Mouse (Mus musculus) thymus, postnatal 14 days (tissue): ENCODE results near the gene Bicdl2.
A peak's percentile ranks its signal among the peaks of the same experiment; 100 is the strongest.

Experiments used
- DNase-seq: peaks from one replicate; pipeline ENCODE4 v3.0.0; 2021

Bicdl2 gene

DNA sequence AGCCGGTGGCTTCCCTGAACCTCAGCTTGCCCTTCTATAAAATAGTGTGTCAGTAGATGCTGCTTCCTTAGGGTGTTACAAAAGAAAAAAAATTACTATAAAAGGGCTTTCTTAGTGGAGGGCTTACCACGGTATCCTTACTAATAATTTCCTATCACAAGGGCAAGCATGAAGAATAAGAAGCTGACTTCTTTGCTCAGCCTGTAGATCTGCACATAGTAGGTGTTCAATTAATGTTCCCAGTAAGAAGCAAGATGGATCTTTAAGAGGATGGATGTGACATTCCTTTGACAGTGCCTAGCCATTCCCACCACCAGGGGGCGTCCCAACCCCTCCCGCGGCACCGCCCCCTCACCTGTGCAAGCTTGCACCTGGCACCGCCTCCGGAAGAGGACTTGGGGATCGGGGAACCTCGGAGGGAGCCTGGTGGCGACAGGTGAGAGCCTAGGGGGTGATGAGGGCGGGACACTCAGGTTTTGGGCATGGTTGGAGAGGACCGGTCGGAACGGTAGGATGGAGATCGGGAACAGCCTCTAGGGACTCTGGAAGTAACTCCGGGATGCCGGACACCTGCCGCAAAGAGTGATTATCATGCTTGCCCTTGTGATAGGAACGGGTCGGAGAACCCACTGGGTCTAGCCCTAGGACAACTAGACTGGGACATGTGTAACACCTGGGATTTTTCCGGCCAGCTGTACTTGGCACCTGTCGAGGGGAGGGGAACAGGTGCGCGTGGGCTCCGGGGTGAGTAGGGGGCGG is at the start of gene Bicdl2:
Bicdl2 (plus strand) TSS at position 390 of the 759 bp plus-strand sequence.
- peak; percentile 54 for DNase-seq

DNA sequence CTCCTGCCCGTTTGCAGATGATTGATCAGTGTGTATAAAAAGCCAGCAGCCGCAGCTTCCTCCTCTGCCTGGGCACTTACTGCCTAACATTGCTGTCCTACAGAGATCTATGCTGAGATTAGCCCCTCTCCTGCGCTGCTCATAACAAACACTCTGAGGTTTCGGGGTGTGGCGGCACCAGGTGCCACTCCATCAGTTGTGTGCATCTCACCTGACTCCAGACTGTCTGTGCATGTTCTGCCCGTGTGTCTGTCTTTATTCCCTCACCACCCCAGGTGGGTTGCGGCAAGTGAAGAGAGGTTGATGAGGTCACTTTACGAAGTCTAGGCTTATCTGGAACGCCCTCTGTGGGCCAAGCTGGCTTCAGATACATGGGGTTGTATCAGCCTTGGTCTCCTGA is 43.2 kb upstream of the Bicdl2 start:
- DNase-seq, result peak; percentile 17

DNA sequence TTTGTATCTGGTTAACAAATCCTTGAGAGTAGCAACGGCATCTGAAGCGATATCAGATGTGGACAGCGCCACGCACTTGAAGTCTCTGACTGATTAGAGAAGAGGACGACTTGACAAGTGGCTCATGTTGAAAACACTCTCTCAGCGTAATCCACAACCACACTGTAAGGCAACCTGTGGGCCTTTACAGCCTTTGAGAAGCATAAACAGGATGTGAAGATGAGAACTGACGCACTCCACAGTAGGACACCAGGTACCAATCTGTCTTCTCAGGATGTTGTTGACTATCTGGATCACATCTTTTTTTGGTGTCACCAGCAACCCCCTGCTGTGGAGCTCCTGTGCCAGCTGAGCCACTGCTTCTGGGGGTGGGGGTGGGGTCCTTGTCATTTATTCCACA is 40.0 kb upstream of the Bicdl2 start:
- DNase-seq, result peak; percentile 14

DNA sequence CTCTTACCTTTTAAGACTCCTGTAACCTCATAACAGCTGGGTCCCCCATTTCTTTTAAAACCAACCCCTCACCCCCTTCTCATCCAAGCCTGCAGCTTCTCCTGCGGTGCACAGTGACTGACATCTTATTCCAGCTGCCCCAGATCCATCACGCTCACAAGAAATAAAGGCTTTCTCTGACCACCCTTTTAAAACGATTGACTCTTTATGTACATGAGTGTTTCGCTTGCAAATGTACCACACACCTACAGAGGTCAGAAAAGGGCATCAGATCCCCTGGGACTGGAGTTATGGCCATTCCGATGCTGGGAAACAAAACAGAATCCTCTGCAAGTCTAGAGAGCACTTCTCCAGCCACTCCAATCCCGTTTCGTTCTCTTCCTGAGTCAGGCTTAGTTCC is 32.5 kb upstream of the Bicdl2 start:
- DNase-seq, result no peak

DNA sequence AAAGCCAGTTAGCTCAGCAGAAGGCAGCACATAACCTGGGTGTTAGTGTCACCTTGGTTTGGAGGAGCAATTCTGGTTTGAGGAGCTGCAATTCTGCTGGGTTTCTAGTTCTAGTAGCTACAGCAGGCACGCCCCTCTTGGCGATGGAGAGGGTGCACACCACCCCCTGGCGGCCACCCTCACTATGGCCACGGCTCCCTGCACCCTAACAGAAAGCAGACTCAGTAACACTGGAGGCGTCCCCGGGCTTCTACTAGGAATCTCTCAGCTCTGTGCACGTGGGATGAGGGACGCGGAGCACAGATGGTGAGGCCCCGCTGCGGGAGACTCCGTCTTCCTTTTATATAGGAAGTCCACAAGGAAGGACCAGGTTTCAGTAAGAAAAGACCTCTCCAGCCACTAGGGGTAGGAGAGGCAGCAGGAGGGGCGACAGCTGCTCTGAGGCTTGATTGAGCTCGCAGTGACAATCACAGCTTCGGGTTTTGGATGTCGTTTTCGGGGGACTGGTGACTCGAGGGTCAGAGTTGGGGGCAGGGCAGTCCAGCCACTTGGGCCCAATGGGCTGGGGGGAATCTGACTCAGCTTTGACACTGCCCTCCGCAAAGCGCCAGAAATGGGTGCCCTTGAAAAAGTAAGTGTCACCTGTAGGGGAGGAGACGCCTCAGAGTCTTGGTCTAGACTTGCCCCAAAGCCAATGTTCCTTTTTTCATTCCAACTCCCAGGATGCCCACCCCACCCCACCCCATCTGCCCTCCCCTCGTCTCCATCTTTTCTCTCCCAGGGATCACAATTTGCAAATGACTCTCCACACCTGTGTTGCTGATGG is 29.9 kb upstream of the Bicdl2 start:
- DNase-seq, result peak; percentile 86

DNA sequence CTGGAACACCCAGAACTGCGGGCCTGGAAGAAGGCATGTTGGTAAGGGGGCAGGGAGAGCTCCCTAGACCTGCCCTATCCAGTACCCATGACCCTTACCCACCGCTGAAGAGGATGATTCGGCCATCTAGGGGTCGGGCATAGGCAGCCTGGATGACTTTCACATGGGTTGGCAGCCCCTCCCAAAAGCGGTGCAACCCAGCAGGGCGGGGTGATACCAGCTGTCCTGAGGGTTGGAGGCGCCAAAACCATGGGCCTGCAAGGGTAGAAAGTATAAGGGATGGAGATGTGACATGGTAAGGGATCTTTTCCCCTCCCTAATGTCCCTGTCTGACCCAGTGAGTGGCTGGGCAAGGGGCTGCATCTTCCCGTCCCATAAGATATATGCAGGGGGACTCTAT is 29.1 kb upstream of the Bicdl2 start:
- no peak for DNase-seq

DNA sequence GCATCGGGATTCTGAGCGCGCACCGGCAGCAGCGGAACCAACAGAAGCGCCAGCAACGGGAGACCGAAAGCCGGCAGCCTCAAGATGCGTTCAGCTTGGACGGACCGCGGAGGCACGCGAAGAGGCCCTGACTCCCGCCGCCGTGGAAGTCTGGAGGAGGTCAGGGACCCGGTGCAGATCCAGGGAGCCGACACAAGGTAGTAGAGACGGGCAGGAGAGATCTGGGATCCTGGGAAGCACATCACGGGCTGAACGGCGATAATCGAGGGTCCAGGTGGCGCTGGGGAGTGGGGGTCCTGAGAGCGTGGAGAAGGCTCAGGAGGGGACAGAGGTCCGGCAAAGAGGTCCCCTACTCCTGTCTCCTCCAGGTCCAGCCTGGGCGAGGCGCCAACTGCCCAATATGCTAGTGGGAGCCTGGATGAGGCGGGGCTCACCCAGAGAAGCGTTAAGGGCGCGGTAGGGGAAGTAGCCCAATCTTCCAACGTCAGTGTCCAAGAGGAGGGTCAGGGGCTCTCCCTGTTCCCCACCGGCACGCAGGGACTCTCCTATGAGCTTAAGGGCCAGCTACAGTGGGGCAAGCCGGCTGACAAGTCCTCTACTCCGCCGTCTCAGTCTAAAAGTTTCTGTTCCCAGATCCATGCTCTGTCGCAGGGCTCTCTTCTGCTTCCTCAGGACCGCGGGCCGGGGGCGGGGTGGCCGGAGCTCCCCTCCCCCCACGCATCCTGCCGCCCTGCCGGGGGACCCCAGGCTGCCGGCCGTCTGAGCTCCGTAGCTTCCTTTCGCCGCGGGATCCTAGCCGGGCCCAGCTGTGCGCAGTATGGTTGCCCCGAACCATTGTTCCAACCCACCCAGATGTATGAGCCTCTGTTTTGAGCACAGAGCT is 15.5 kb upstream of the Bicdl2 start, which contains the start of gene Mmp25:
Mmp25 (minus strand) TSS at position 665 of the 883 bp plus-strand sequence.
- DNase-seq, result no peak

DNA sequence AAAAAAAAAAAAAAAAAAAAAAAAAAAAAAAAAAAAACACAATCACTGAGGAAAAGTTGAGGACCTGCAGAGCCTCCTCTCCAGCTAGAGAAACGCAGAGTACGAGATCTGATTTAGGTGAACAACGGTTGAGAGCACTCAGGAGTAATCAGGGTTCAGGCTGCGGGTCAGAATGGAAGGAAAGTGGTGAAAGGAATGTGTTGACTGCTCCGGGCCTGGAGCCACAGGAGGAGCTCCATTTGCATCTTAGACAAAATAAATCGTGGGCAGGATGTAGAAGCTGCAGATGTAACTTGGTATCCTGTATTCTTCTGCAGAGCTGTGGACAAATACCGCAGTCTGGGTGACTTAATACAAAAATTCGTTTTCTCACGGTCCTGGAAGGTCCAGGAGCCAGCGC is 14.4 kb upstream of the Bicdl2 start:
- no peak for DNase-seq

DNA sequence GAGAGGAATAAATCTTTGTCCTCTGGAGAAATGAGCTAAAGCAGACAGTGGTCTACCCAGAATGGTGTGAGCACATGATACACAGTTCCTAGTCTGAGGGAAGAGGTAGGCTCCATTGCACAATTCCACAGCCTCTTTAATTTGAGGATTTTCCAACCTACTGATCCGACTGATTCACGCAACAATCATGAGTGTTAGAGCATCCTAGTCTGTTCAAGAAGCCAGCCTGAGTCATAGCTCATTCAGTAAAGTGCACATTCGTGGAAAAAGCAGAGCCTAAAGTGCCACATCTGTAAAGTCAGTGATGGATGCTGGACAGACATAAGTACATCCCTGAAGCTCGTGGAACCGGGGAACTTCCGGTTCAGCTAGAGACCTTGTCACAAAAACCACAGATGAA is 8.9 kb upstream of the Bicdl2 start:
- DNase-seq, result no peak

DNA sequence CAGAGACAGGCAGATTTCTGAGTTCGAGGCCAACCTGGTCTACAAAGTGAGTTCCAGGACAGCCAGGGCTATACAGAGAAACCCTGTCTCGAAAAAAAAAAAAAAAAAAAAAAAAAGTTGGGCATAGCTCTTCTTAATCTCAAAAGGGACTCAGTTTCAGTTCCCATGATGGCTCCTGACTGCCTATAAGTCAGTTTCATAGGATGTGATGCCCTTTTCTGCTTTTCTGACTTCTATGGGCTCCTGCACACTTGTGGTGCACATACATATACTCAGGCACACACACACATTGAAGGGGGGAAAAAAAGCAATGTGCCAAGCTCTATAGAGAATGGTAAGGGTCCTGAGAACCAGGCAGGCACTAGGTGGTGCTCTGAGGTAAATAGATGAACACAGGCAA is 7.0 kb upstream of the Bicdl2 start:
- no peak for DNase-seq

DNA sequence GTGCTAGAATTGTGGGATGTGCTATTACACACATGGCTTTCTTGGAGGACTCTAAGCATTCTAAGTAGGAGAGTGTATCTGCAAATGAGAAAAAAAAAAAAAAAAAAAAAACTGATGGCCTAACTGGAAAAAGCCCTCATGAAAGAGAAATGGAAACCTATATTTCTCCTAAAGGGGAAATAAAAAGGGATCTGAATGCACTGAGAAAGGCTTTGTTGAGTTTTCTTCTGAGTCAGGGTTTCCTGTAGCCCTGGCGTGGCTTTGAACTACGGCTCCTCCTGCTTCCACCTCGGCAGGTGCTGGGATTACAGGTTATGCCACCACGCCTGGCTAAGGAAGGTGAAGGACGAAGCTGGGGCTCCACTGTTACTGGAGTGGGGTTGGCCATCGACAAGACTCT is 6.3 kb upstream of the Bicdl2 start:
- DNase-seq, result no peak

DNA sequence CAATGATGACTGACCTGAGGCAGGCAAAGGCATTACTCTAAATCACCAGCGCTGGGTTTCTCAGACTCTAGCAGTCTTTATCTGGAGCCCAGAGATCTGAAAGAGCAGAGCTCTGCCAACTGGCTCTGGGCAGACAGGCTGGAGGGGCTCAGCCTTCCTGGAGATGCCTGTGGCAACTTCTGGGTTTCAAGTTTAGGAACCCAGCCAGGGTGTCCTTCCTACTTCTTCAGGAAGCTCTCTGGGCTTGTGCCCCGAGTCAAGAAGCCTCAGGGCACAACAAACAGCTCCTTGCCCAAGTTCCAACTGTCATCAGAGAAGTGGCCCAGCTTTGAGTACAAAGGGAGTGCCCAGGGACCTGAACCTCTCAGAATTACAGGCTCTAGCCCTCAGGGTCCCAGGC is 5.9 kb upstream of the Bicdl2 start:
- no peak for DNase-seq

DNA sequence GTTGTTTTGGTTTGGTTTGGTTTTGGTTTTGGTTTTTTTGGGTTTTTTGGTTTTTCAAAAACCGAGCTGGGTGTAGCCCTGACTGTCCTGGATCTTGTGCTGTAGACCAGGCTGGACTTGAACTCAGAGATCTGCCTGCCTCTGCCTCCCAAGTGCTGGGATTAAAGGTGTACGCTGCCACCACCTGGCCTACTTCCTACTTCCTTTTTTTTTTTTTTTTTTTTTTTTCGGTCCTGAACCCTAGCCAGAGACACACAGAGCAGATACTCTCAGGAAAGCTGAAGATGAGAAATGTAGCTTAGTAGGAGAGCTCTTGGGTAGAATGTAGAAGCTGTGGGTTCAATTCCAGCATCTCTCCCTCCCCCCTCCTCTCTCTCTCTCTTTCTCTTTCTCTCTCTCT is 1.9 kb upstream of the Bicdl2 start:
- no peak for DNase-seq

DNA sequence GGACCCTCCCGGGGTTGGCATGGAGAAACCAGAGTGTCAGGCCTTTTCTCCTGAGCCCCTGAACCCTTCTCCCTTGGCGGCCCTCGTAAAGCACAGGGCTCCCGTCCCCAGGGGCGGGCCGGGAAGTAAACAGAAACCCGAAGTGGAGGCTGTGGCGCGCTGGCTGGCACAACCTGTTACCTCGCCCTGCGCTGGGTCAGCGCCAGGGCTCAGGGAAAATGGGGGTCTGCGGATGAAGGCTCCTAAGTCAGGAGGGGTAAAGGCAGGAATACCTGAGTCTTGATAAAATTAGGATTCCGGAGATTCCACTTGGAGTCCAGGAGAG is 532 bp downstream of the Bicdl2 start:
- DNase-seq, result no peak

DNA sequence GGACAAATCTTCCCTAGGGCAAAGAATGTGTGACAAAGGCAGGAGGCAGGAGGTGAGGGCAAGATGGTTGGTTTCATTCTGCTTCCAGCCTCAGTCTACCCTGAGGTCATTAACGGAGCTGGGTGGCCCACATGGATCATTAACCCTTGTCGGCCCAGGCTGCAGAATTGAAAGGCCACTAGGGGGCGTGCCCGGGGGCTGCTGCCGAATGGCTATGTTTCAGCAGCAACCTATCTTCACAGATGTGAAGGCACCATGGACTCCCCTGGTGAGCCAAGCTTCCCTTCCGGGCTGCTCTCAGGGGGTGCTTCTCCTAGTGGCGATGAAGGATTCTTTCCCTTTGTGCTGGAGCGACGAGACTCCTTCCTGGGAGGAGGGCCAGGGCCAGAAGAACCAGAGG is 1.2 kb downstream of the Bicdl2 start:
- peak; percentile 53 for DNase-seq

DNA sequence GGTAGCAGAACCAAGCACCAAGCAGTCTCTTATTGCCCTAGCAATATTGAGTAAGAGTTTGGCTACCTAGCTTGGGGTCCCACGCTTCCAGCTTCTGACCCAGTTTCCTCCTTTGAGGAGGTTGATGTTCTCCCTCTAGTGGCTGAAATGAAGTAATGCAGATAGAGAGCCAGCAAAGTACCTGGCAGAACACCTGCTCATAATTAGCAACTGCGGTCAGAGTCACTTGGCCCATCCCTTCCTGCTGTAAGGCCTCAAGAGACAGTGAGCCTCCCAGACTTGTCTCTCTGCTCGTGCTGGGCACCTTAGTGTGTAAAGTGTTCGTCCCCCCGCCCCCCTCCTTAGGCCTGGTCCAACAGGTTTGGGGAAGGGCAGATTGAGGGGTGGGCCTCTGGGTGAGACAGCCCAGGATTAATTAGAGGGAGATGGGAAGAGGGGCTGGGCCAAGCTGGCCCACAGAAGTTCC is 4.3 kb downstream of the Bicdl2 start:
- DNase-seq, result peak; percentile 48

DNA sequence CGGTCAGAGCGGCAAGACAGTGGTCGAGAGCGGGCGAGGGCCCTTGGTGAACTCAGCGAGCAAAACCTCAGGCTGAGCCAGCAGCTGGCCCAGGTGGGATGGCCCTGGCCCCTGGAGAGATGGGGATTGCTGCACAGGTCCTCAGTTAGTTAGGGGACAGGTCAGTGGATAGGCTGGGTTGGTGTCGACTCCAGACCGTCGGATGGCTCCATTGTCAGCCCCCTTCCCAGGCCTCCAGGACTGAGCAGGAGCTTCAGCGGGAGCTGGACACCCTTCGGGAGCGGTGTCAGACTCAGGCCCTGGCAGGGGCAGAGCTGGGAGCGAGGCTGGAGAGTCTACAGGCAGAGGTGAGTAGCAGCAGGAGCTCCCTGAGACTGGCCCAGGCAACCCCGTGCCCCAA is 5.2 kb downstream of the Bicdl2 start:
- DNase-seq, result no peak

DNA sequence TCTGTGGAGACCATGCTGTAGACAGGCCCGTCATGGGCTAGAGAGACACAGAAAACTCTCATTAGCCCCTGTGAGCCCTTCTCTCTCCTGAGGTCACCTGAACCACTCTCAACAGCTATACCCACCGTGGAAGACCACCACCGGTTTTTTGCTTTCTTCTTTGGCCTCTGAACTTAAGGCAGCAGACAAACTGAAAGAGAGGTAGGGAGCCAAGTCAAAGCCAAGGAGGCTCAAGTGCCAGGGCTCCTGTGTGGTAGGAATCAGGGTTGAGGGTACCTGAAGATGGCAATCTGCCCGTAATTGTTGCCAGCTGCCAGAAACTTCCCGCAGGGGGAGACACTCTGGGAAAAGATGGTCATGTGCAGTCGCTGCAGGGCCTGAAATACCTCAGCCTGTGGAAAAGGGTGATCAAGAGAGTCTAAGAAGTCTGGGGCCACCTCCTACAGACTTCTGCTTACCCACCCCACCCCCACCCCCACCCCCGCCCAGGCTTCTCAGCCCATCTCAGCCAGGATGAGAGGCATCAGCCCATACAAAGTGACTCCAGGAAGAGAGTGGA is 10.3 kb downstream of the Bicdl2 start:
- no peak for DNase-seq

DNA sequence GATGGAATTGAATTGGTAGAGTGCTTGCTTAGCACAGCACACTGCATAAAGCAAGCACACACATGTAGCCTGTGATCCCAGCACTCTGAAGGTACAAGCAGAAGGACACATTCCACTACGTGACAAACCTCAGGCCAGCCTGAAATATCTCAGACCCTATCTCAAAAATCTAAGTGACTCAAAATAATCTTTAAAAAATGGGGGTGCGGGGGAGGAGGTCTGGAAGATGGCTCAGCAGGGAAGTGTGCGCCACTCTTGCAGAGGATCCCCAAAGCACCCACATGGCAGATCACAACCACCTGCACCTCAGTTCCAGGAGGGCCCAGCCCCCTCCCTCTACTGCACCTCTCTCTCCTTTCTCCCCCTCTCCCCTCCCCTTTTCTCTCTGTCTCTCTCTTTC is 11.2 kb downstream of the Bicdl2 start:
- no peak for DNase-seq

DNA sequence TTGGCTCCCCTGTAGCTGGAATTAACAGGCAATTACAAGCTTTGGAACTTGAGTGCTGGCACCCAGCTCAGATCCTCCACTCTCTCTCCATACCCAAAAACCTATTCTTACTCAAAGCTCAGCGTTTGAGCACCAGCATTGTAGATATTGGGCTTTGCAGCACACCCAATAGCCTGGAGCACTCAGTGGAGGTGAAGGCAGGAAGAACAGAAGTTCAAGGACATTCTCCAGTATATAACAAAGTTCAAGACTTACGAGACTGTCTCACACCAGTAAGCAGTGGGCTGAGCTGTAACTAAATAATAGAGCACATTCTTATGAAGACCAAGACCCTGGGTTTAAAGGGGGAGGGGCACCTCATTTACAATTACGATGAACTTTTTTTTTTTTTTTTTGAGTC is 12.5 kb downstream of the Bicdl2 start:
- DNase-seq, result no peak

DNA sequence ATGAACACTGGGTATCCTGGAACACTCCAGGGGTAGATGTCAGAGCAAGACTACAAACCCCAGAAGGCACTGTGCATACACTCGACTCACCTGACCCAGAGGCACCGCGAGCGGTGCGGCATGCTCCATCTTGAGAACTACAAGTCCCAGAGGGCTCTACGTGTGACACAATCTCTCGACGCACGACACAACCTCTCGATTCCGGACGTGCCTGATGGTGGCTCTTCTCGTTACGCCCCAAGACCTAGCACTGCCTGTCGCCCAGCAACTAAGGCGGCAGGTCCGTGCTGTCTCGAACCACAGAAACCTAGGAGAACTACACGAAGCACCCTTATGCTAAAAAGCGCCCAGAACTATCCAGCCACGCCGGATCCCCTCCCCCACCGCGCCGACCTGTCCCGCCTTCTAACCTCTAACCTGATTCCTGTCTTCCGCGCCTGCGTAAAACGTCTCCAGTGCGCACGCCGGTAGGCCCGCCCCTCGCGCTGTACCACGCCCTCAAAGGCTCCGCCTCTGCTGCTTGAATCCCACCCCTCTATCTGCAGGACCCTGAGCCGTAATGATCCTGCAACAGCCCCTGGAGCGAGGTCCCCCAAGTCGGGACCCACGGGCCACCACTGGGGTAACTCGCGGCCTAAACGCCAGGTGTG is 13.2 kb downstream of the Bicdl2 start, which contains the start of the genes Hcfc1r1 and Thoc6:
Hcfc1r1 (plus strand) TSS at position 173 of the 650 bp plus-strand sequence.
Thoc6 (minus strand) TSS at position 459 of the 650 bp plus-strand sequence.
- DNase-seq, result peak; percentile 95

DNA sequence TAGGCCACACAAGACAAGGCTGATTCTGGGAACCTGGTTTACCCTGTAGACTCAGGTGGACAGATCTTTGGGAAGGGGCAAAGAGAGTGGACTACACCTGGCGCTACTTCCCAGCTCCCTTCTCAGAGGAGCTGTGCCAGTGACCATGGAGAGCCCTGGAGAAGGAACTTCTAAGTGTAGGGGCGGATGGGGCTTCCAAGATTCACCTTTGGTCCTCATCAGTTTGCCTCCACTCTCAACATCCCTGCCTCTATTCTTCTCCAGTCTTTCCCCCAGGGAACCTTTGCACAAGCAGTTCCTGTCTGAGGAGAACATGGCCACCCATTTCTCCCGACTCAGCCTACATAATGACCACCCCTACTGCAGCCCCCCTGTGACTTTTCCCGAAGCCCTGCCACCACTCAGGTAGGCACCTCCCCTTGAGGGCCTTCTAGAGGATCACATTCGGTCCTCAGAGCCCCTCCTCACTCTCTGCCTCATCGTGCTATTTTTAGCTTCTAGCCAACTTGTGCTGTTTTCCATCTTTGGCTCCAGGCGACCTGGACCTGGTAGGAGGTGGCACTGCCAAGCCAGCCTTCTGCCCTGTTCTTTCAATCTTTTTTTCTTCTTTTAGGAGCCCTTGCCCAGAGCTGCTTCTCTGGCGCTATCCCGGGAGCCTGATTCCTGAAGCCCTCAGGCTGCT is 14.1 kb downstream of the Bicdl2 start:
- no peak for DNase-seq
